Mouse (Mus musculus) MEL (cell line): Measurements from ENCODE around the gene Thada. TPM values are rescaled to one million over a fixed set of nuclear protein-coding genes. Genes with fewer than 3 reads are reported as not detected.

Experiments
- DNase-seq: peaks from one replicate; pipeline ENCODE4 v3.0.0; 2011; ENCODE audit warnings: low read depth, low spot score
- H3K27ac ChIP-seq: 2 replicates; pipeline ENCODE4 v1.5.1; 2012; ENCODE audit warnings: low read depth, mild to moderate bottlenecking, control low read depth, low read length, moderate library complexity; ENCODE audit not compliant: control insufficient read depth
- H3K27me3 ChIP-seq, 2 experiments: fragments of 150-350 bp in 1 of 2; sonication (generic) in 1 of 2; 2 replicates each; pipeline ENCODE4 v1.6.1; 2012; ENCODE audit warnings: low read length in 2 of 2, mild to moderate bottlenecking in 2 of 2, improper control_type of control experiment in 1 of 2, moderate library complexity in 1 of 2; ENCODE audit not compliant: insufficient read depth in 2 of 2, control insufficient read depth in 1 of 2
- H3K36me3 ChIP-seq, 2 experiments: 2 replicates each; pipeline ENCODE4 v1.6.1; 2012 to 2014; ENCODE audit warnings: low read length in 2 of 2, improper control_type of control experiment in 1 of 2, inconsistent platforms in 1 of 2, mild to moderate bottlenecking in 1 of 2; ENCODE audit not compliant: insufficient read depth in 2 of 2, control insufficient read depth in 1 of 2
- H3K4me1 ChIP-seq, 2 experiments: fragments of 150-350 bp in 1 of 2; sonication (generic) in 1 of 2; 2 replicates each; pipeline ENCODE4 v1.6.1; 2012; ENCODE audit warnings: low read length in 2 of 2, improper control_type of control experiment in 1 of 2, mild to moderate bottlenecking in 1 of 2; ENCODE audit not compliant: insufficient read depth in 2 of 2, control insufficient read depth in 1 of 2
- H3K4me3 ChIP-seq, 2 experiments: fragments of 150-350 bp in 1 of 2; sonication (generic) in 1 of 2; 2 replicates each; pipeline ENCODE4 v1.5.1; 2012; ENCODE audit warnings: low read depth in 2 of 2, low read length in 2 of 2, mild to moderate bottlenecking in 2 of 2, moderate library complexity in 2 of 2, control low read depth in 1 of 2, improper control_type of control experiment in 1 of 2; ENCODE audit not compliant: control insufficient read depth in 1 of 2, insufficient read depth in 1 of 2
- H3K79me2 ChIP-seq: 2 replicates; pipeline ENCODE4 v1.6.1; 2012; ENCODE audit warnings: mild to moderate bottlenecking, low read length, moderate library complexity; ENCODE audit not compliant: control insufficient read depth, poor library complexity, insufficient read depth
- H3K9ac ChIP-seq: 2 replicates; pipeline ENCODE4 v1.6.1; 2012; ENCODE audit warnings: low read depth, mild to moderate bottlenecking, control low read depth, low read length, moderate library complexity; ENCODE audit not compliant: control insufficient read depth, poor library complexity, severe bottlenecking
- H3K9me3 ChIP-seq: fragments of 150-350 bp; sonication (generic); replicated peaks from 2 replicates; pipeline ENCODE4 v1.6.1; 2012; ENCODE audit warnings: mild to moderate bottlenecking, low read length, improper control_type of control experiment, moderate library complexity; ENCODE audit not compliant: insufficient read depth
- CHD1 ChIP-seq: IDR thresholded peaks from 2 replicates; pipeline ENCODE4 v1.6.1; 2012; ENCODE audit warnings: low read depth, mild to moderate bottlenecking, inconsistent platforms, low read length, improper control_type of control experiment
- CHD2 ChIP-seq: IDR thresholded peaks from 2 replicates; pipeline ENCODE4 v1.6.1; 2011; ENCODE audit warnings: low read length, improper control_type of control experiment
- EP300 ChIP-seq, 2 experiments: IDR thresholded peaks; 2 replicates each; pipeline ENCODE4 v1.6.1; 2011; ENCODE audit warnings: improper control_type of control experiment in 2 of 2, low read length in 2 of 2, low read depth in 1 of 2, mild to moderate bottlenecking in 1 of 2
- ETS1 ChIP-seq: IDR thresholded peaks from 2 replicates; pipeline ENCODE4 v1.6.1; 2012; ENCODE audit warnings: low read depth, mild to moderate bottlenecking, inconsistent platforms, low read length, improper control_type of control experiment, moderate library complexity
- GATA1 ChIP-seq: IDR thresholded peaks from 2 replicates; pipeline ENCODE4 v1.6.1; 2011; ENCODE audit warnings: low read depth, low read length, improper control_type of control experiment
- JUND ChIP-seq: IDR thresholded peaks from 2 replicates; pipeline ENCODE4 v1.6.1; 2011; ENCODE audit warnings: low read depth, mild to moderate bottlenecking, improper control_type of control experiment, low read length
- MAFK ChIP-seq: IDR thresholded peaks from 2 replicates; pipeline ENCODE4 v1.6.1; 2011; ENCODE audit warnings: low read depth, mild to moderate bottlenecking, low read length, improper control_type of control experiment, borderline replicate concordance
- MAX ChIP-seq: IDR thresholded peaks from 2 replicates; pipeline ENCODE4 v1.6.1; 2011; ENCODE audit warnings: low read length, improper control_type of control experiment
- MEF2A ChIP-seq: IDR thresholded peaks from 2 replicates; pipeline ENCODE4 v1.6.1; 2014; ENCODE audit warnings: low read depth, mild to moderate bottlenecking, inconsistent platforms, low read length, improper control_type of control experiment; ENCODE audit not compliant: poor library complexity, insufficient replicate concordance, severe bottlenecking; ENCODE audit errors: extremely low read depth
- MXI1 ChIP-seq: IDR thresholded peaks from 2 replicates; pipeline ENCODE4 v1.6.1; 2011; ENCODE audit warnings: mild to moderate bottlenecking, low read depth, low read length, improper control_type of control experiment
- MYB ChIP-seq: IDR thresholded peaks from 2 replicates; pipeline ENCODE4 v1.6.1; 2011; ENCODE audit warnings: mild to moderate bottlenecking, low read depth, low read length, improper control_type of control experiment
- MYC ChIP-seq: IDR thresholded peaks from 2 replicates; pipeline ENCODE4 v1.6.1; 2011; ENCODE audit warnings: low read depth, mild to moderate bottlenecking, low read length, improper control_type of control experiment, moderate library complexity
- POLR2AphosphoS2 ChIP-seq: IDR thresholded peaks from 2 replicates; pipeline ENCODE4 v1.6.1; 2011; ENCODE audit warnings: low read length, improper control_type of control experiment
- POLR2AphosphoS5 ChIP-seq: IDR thresholded peaks from 2 replicates; pipeline ENCODE4 v1.6.1; 2012; ENCODE audit warnings: low read depth, borderline replicate concordance, mild to moderate bottlenecking, inconsistent platforms, low read length, moderate library complexity, mixed read lengths
- TAL1 ChIP-seq: IDR thresholded peaks from 2 replicates; pipeline ENCODE4 v1.6.1; 2012; ENCODE audit warnings: mild to moderate bottlenecking, inconsistent platforms, low read length, moderate library complexity, mixed read lengths
- TBP ChIP-seq: IDR thresholded peaks from 2 replicates; pipeline ENCODE4 v1.8.0; 2011; ENCODE audit warnings: low read depth, low read length, improper control_type of control experiment
- TCF12 ChIP-seq: IDR thresholded peaks from 2 replicates; pipeline ENCODE4 v1.6.1; 2014; ENCODE audit warnings: low read depth, mild to moderate bottlenecking, inconsistent platforms, low read length, improper control_type of control experiment, moderate library complexity
- USF1 ChIP-seq: IDR thresholded peaks from 2 replicates; pipeline ENCODE4 v1.6.1; 2014; ENCODE audit warnings: low read depth, mild to moderate bottlenecking, inconsistent platforms, low read length, improper control_type of control experiment, moderate library complexity
- USF2 ChIP-seq, 2 experiments: IDR thresholded peaks; 2 replicates each; pipeline ENCODE4 v1.6.1; 2011 to 2012; ENCODE audit warnings: improper control_type of control experiment in 2 of 2, low read length in 2 of 2, borderline replicate concordance in 1 of 2, inconsistent platforms in 1 of 2, low read depth in 1 of 2, mild to moderate bottlenecking in 1 of 2; ENCODE audit not compliant: insufficient read depth in 1 of 2
- ZKSCAN1 ChIP-seq: IDR thresholded peaks from 2 replicates; pipeline ENCODE4 v1.6.1; 2012; ENCODE audit warnings: low read depth, mild to moderate bottlenecking, inconsistent platforms, low read length, improper control_type of control experiment, moderate library complexity
- polyA plus RNA-seq, 2 experiments: library from polyadenylated mRNA; stranded (reverse) in 1 of 2; unstranded in 1 of 2; fragments of >175 nt in 1 of 2; fragments of >200 nt in 1 of 2; gene quantifications; 2 replicates each; pipeline versions ENCODE4 v1.2.1 to v1.2.4; 2012; ENCODE audit warnings: low replicate concordance in 2 of 2, low read depth in 1 of 2; ENCODE audit not compliant: insufficient read length in 2 of 2, insufficient read depth in 1 of 2, missing spikeins in 1 of 2
- total RNA-seq: library from RNA; depleted of rRNA; stranded (reverse); fragments of 300-350 nt; gene quantifications from 2 replicates; pipeline ENCODE4 v1.2.3, GENCODE M21; 2012

Gene Thada
- total and polyA plus RNA-seq, 3 experiments: 19.8 to 20.6 TPM; not detected in 1

DNA sequence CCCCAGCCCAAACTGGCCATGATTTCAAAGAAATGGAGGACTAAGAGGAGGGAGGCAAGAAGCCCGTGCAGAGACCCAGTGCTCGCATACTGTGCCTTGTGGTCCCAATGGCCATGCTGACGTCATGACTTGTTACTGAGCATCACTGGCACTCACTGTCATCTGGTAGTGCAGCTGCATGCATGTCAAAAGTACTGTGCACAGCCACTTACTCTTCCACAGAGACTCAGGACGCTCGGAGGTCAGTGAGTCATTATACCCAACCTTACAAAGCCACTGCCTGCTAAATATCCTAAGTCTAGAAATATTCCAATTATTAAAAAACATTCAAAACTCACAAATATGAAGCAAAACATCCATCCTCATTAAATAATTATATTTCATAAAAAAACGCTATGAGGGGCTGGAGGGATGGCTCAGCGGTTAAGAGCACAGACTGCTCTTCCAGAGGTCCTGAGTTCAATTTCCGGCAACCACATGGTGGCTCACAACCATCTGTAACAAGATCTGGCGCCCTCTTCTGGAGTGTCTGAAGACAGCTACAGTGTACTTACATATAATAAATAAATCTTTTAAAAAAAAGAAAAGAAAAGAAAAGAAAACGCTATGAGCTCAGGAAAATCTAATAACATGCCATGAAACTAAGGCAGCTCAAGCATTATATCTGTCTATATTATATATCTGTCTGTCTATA lies 106.9 kb downstream of the Thada start:
- no peaks in the 10 kb centered on the region for H3K4me1 ChIP-seq
- no peak overlapping the region for H3K27ac ChIP-seq
- H3K36me3 ChIP-seq: peaks cover 0 to 8% of the 10 kb centered on the region in 2 experiments; a peak in 2 of 4 replicates
- H3K9me3 ChIP-seq: no peaks in the 10 kb centered on the region
- TF ChIP-seq USF2 (IDR thresholded peaks at IDR 0.05; ENCODE audit: borderline replicate concordance in 1 of 2, insufficient read depth in 1 of 2, low read depth in 1 of 2, low read length in 2 of 2) (no peak), CHD2 (no peak), TCF12 (no peak), TAL1 (no peak), POLR2AphosphoS5 (no peak), JUND (no peak), USF1 (no peak), MYB (no peak), MYC (no peak), CHD1 (no peak), POLR2AphosphoS2 (no peak), ETS1 (no peak), TBP (no peak), ZKSCAN1 (no peak), GATA1 (no peak), MAFK (no peak), EP300 (IDR thresholded peaks at IDR 0.05; ENCODE audit: low read depth in 1 of 2, low read length in 2 of 2) (no peak), MXI1 (no peak), MEF2A (no peak)
- no peaks in the 10 kb centered on the region for H3K27me3 ChIP-seq
- H3K9ac ChIP-seq: no peak overlapping the region
- H3K4me3 ChIP-seq: no peak overlapping the region
- DNase-seq: no peak
- H3K79me2 ChIP-seq: no peaks in the 10 kb centered on the region

DNA sequence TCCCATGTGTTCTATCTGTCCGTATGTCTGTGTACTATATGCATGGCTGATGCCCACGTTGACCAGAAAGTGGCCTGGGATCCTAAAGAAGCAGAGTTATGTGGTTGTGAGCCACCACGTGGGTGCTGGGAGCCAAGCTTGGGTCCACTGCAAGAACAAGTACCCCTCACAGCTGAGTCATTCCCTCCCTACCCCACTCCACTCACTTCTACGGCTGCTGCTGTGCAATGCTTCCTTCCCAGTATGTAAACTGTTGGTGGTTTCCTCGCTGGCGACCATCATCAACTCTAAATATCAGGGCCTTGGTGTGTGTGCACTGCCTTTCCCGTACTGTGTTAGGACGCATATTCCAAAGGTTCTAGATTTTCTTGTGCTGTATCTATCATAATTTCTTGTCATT lies 108.2 kb downstream of the Thada start:
- Histone ChIP-seq H3K27ac (no peak overlapping the region), H3K4me3 (no peak overlapping the region), H3K9me3 (no peaks in the 10 kb centered on the region), H3K27me3 (no peaks in the 10 kb centered on the region), H3K9ac (no peak overlapping the region), H3K79me2 (no peaks in the 10 kb centered on the region), H3K36me3 (peaks cover 0 to 7% of the 10 kb centered on the region in 2 experiments; a peak in 2 of 4 replicates), H3K4me1 (no peaks in the 10 kb centered on the region)
- TF ChIP-seq MAX (no peak), ZKSCAN1 (no peak), TBP (no peak)
- DNase-seq: no peak
